Mouse (Mus musculus) frontal cortex, postnatal 36 days (tissue): ENCODE data around the gene Eif4a1.
"Not testable (repeated sequence)": the region's sequence is repeated elsewhere in the genome, so short reads cannot be mapped to it uniquely, and the experiment has no call there.

Source experiments
- DNase-seq, 2 experiments: peaks; one replicate each; pipeline ENCODE4 v3.0.0; 2022; ENCODE audit warnings: low spot score in 2 of 2

The Eif4a1 gene

GRCm38 (mm10) chr11:69672211-69672706, at the start of gene Eif4a1:
Gene Eif4a1 (minus strand): TSS chr11:69672423.
- DNase-seq = peak; percentile 100

DNA sequence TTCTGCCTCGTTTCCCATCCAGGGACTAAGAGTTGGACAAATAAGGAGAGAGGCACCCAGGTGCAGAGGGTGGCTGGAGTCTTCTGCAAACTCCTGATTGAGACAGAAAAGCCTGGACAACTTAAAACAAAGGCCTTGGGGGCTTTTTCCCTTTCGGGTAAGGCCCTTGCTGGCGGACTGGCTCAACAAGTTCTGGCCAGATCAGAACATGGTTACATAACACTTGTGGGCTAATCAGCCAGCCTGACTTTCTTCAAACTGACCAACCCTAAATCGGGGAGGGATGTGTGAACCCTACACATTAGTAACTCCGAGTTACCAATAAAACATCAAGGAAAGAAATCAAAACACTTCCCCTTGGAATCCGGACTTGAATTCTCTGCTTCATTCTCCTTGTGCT, 48.6 kb upstream of the Eif4a1 start:
- no peak for DNase-seq

DNA sequence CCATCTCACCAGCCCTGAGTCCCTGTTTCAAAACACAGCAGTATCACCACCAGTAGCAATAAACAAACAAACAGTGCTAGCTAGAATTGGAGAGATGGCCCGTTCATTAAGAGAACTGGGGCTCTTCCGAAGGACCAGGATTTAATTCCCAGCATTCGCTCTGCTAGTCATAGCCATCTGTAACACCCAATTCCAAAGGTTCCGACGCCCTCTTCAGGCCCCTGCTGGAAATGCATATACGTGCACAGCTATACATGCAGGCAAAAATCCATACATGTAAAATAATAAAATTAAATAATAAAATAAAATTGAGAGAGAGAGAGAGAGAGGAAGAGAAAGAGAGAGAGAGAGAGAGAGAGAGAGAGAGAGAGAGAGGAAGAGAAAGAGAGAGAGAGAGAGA, 47.2 kb upstream of the Eif4a1 start:
- DNase-seq = no peak

GRCm38 (mm10) chr11:69718661-69719060, 46.4 kb upstream of the Eif4a1 start:
- DNase-seq = no peak

- DNase-seq = no peak
Measured at GRCm38 (mm10) chr11:69716953-69717352, 44.7 kb upstream of the Eif4a1 start.

DNA sequence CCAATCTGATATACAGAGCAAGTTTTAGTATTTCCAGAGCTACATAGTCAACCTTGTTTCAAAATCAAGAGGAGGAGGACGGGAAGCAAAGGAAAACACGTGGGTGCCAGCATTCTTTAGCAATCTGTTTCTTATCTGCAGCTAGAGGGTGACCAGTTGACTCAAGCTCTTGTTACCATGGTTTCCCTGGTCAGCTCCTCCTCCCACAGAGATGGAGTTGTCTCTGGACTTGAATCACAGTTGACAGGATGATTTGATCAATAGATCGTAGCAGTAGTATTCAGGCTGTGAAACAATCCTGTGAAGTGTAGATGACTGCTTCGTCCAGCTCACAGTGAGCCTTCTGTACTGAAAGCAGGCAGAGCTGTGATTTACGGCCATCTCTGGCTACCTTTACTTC, 43.7 kb upstream of the Eif4a1 start:
- DNase-seq = peak in 1 of 2 experiments; percentile 25

DNA sequence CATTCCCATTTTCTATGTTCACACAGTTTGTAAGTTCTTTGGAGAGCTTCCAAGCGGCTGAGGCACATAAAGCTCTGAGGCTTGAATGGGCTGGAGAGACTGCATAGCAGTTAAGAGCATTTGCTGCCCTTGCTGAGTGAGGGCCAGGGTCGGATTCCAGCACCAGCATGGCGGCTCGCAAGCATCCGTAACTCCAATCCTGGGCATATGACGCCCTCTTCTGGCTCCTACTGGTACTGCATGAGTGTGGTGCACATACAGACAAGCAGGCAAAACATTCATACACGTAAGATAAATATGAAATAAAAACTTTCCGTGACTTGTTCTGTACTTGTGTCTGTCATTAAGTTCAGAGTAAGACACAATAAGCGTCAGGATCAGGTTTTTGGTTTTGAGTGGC, 43.3 kb upstream of the Eif4a1 start:
- no peak for DNase-seq

DNA sequence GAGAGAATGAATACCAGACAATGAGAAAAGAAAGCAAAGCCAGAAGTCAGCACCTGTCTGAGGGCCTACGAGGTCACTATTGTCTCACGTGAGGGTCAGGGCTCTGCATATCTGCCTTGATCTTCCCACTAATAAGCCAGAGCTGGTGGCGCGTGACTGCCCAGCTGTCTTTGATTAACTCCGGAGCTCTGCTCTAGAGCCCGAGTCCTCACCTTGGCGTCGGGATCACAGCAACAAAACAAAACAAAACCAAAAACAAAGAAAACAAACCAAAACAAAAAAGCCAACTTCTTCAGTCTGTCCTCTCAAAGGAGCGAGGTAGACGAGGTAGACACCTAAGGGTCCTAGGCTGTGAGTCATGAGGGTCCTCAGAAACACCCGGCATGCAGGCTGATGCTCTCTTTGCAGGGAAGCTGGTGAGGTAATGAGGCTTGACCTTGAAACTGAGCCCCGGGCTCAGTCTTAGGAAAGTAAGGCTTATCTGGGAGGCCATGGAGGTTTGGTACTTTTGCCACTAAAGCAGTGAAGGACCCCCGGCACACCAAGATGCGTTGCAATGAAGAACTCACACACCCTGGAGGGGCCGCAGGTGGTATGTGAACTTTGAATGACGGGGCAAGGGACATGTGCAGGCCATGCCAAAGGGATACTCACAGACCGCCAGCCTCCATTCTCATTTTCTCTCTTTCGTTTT, 42.6 kb upstream of the Eif4a1 start:
- no peak for DNase-seq

DNA sequence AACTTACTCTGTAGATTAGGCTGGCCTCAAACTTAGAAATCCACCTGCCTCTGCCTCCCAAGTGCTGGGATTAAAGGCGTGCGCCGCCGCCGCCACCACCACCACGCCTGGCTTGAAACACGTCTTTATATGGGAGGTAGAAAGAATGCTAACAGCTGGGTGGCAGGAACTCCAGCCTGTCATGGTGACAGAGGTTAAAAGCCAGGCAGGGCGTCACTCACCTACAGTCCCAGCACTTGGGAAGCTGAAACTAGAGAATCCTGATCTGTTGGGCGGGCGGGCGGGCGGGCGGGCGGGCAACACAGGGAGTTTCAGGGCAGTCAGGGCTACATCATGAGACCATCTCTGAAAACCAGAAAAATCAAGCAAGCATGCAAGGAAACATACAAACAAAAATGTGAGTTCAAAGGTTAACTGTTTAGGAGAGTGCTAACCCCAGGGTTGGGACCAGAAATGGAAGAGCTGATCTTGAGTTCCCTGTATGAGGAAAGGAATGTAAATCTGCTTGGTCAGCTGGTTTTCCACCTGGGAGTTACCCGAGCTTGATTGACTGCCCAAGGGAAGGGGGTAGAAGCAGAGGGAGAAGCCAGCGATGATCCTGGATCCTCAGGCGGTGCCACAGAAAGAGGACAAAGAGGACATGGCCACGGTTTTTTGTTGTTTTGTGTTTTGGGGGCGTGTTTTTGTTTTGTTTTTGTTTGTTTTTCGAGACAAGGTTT, 40.9 kb upstream of the Eif4a1 start:
- no peak for DNase-seq

DNA sequence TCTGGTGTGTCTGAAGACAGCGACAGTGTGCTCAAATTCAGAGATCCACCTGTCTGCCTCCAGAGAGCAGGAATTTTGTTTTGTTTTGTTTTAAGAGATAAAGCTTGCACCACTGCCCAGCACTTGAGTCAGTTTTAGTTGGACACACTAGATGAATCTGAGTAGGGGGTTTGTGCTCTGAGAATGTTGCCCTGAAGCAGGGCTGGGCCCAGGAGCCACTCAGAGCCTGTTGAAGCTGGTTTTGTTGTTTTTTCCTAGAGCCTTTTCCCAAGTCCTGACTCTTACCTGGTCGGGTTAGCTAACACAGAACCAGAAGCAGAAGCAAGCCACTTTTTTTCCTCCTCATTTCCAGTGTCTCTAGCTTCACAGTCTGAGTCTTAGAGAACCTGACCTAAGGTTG, 38.9 kb upstream of the Eif4a1 start:
- DNase-seq = no peak

DNA sequence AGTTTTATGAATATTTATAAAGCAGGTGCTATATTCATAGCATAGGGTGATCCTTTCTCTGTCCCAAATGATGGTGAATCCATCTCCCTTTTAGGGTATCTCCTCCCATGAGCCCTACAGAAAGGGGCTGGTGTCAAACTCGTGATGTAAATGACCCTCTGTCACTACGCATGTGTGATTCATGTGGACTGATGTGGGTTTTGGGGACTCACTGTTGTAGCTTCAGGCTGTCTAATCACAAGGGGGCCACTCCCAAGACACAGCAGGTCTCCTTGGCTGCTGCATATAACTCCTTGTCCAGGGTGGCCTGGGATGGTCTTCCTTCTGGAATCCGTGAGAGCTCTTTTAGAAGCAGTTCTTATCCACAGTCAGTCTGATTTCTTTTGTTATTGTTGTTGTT, 38.2 kb upstream of the Eif4a1 start:
- no peak for DNase-seq

GRCm38 (mm10) chr11:69709554-69710446, 37.6 kb upstream of the Eif4a1 start:
- no peak for DNase-seq

- no peak for DNase-seq
Measured at GRCm38 (mm10) chr11:69708614-69709265, 36.5 kb upstream of the Eif4a1 start.

- no peak for DNase-seq
Measured at GRCm38 (mm10) chr11:69707873-69708381, 35.7 kb upstream of the Eif4a1 start.

- DNase-seq = no peak
Measured at GRCm38 (mm10) chr11:69707480-69707847, 35.2 kb upstream of the Eif4a1 start.

- DNase-seq = peak in 1 of 2 experiments; percentile 36
Measured at GRCm38 (mm10) chr11:69706775-69707479, 34.7 kb upstream of the Eif4a1 start.

- DNase-seq = no peak
Measured at GRCm38 (mm10) chr11:69704613-69705010, 32.4 kb upstream of the Eif4a1 start.

GRCm38 (mm10) chr11:69703814-69704612, 31.8 kb upstream of the Eif4a1 start:
- no peak for DNase-seq

DNA sequence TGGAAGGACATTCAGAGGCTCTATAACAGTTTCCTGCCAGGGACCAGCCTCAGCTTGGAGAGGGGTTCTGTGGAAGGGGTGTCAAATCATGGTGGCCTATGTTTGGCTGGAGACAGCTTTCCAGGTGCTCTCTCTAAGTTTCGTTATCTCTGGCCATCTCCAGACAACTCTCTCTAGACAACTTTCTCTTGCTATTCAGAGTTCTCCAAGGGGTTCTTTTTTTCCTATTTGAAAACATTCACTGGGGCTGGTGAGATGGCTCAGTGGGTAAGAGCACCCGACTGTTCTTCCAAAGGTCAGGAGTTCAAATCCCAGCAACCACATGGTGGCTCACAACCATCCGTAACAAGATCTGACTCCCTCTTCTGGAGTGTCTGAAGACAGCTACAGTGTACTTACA, 31.2 kb upstream of the Eif4a1 start:
- not testable (repeated sequence) for DNase-seq

- DNase-seq = not testable (repeated sequence)
Measured at GRCm38 (mm10) chr11:69702886-69703285, 30.7 kb upstream of the Eif4a1 start.
